Mouse (Mus musculus): ENCODE results near the gene Ss18l2. TPM values are rescaled to one million over a fixed set of nuclear protein-coding genes. Genes with fewer than 3 reads are reported as not detected.

The Ss18l2 gene
- polyA plus RNA-seq, 1 experiment = 28.4 TPM

DNA sequence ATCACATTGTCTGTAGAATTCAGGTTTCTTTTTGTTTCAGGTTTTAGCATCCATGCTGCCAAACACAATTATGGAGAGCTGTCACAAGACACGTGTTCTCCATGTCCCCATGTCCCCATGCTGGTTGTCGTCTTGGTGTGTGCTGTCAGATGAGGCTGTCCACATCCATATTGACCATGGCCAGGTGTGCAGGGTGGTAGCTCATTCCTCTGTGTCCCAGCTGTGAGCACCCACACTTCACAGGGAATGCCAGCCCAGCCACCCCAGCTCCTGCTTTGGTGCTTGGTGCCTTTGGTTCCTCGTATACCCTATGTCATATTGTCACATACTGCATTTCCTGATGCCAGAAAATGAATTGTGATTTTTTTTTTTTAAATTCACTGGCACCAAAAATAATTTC is 44.5 kb downstream of the Ss18l2 start:
- Histone ChIP-seq H3K36me3 (ENCODE audit: control insufficient read depth, insufficient read depth, low read length) (peaks cover 67% of the 10 kb centered on the region), H3K27ac (ENCODE audit: control insufficient read depth, insufficient read depth, low read length) (no peak overlapping the region), H3K4me1 (replicated peaks; ENCODE audit: control insufficient read depth, insufficient read depth, low read length) (peaks cover 13% of the 10 kb centered on the region), H3K27me3 (ENCODE audit: control insufficient read depth, insufficient read depth, low read length) (peaks cover 8% of the 10 kb centered on the region), H3K4me3 (ENCODE audit: control insufficient read depth, insufficient read depth, low read length) (no peak overlapping the region)
- TF ChIP-seq CTCF (IDR thresholded peaks at IDR 0.05; ENCODE audit: borderline replicate concordance, control insufficient read depth, extremely low read depth, insufficient read depth, low read length, poor library complexity) = no peak
- no peak for TF ChIP-seq POLR2A (IDR thresholded peaks at IDR 0.05; ENCODE audit: control insufficient read depth, extremely low read depth, insufficient read depth, low read length, poor library complexity)
- 97% methylated on average over 3 of the region's 3 CpGs for WGBS
- no peak for DNase-seq

DNA sequence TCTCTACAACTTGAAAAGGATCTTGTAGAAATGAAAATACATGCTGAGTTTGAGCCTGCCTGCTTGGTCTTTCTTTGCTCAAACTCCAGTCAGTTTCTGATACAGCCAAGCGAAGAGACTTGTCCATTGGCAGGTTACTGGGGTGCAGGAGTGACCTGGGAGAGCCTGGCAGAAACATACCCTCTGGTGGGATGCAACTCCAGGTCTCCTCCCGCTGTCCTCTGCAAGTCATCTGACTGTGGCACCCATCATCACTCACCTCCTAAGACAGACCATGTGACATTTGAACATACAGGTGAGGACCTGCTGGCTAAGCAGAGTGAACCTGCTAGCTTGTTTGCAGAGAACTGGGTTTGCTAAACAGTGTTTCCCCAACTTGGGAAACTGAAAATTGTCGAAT is 46.7 kb downstream of the Ss18l2 start:
- peaks cover 20% of the 10 kb centered on the region for H3K4me1 ChIP-seq (replicated peaks; ENCODE audit: control insufficient read depth, insufficient read depth, low read length)
- no peak for TF ChIP-seq CTCF (IDR thresholded peaks at IDR 0.05; ENCODE audit: borderline replicate concordance, control insufficient read depth, extremely low read depth, insufficient read depth, low read length, poor library complexity)
- TF ChIP-seq POLR2A (IDR thresholded peaks at IDR 0.05; ENCODE audit: control insufficient read depth, extremely low read depth, insufficient read depth, low read length, poor library complexity) = no peak

GRCm38 (mm10) chr9:121757432-121757831 is 47.3 kb downstream of the Ss18l2 start:
- TF ChIP-seq CTCF (IDR thresholded peaks at IDR 0.05; ENCODE audit: borderline replicate concordance, control insufficient read depth, extremely low read depth, insufficient read depth, low read length, poor library complexity) = no peak
- no peak for TF ChIP-seq POLR2A (IDR thresholded peaks at IDR 0.05; ENCODE audit: control insufficient read depth, extremely low read depth, insufficient read depth, low read length, poor library complexity)
- 5% methylated on average over 3 of the region's 3 CpGs for WGBS
- H3K4me3 ChIP-seq (ENCODE audit: control insufficient read depth, insufficient read depth, low read length) = no peak overlapping the region
- H3K27ac ChIP-seq (ENCODE audit: control insufficient read depth, insufficient read depth, low read length) = no peak overlapping the region
- peaks cover 19% of the 10 kb centered on the region for H3K27me3 ChIP-seq (ENCODE audit: control insufficient read depth, insufficient read depth, low read length)
- DNase-seq = no peak
- peaks cover 40% of the 10 kb centered on the region for H3K36me3 ChIP-seq (ENCODE audit: control insufficient read depth, insufficient read depth, low read length)
- peaks cover 20% of the 10 kb centered on the region for H3K4me1 ChIP-seq (replicated peaks; ENCODE audit: control insufficient read depth, insufficient read depth, low read length)

More for the DNA sequence above, 46.7 kb downstream of the Ss18l2 start:
- no peak overlapping the region for H3K27ac ChIP-seq (ENCODE audit: control insufficient read depth, insufficient read depth, low read length)
- H3K27me3 ChIP-seq (ENCODE audit: control insufficient read depth, insufficient read depth, low read length) = peaks cover 19% of the 10 kb centered on the region
- 78% methylated on average over 3 of the region's 3 CpGs for WGBS
- H3K4me3 ChIP-seq (ENCODE audit: control insufficient read depth, insufficient read depth, low read length) = no peak overlapping the region
- peaks cover 46% of the 10 kb centered on the region for H3K36me3 ChIP-seq (ENCODE audit: control insufficient read depth, insufficient read depth, low read length)
- no peak for DNase-seq

DNA sequence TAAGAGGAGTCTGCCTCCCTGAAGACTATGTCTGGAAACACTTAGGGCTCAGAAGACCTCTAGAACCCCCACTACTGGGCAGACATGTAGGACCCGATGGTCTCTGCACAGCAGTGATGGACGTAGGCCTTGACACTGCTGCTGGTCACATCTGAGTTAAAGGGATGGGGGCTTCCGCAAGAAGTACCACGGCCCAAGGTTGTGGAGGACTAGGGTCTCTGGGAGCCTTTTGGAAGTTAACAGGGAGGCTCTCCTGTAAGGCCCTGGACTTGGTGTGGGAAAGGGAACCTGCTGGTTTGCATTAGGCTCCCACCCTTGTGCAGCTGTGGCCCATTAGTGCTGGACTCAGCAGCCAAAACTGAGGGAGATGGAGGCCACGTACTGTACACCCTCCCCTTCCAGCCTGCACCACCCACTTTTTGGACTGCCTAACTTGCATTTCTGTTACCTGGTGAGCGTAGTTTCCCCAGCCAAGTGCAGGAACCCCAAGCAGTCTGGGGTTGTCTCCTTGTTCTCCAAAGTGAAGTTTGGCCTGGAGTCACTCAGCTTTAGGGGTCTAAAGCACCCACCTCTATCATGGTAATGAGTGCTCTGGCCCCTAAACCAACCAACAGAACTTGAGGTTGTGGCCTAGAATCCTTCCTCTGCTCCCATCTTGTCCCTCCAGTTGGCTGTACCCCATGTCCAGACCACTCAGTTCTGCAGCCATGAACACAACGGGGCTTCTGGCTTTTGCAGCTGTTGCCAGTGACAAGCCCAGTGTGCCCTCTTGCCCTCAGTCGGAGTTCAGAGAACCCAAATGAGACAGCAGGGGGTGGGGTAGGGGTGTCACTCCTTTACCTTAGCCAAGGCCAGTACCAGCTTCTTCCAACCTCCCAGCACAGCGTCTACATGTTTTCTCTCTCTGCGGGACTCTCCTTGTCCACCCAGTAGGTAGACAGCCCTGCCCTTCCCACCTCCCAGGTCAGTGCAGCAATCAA is 48.0 kb downstream of the Ss18l2 start:
- Histone ChIP-seq H3K4me1 (replicated peaks; ENCODE audit: control insufficient read depth, insufficient read depth, low read length) (peaks cover 20% of the 10 kb centered on the region), H3K27me3 (ENCODE audit: control insufficient read depth, insufficient read depth, low read length) (peaks cover 19% of the 10 kb centered on the region), H3K27ac (ENCODE audit: control insufficient read depth, insufficient read depth, low read length) (no peak overlapping the region), H3K4me3 (ENCODE audit: control insufficient read depth, insufficient read depth, low read length) (no peak overlapping the region), H3K36me3 (ENCODE audit: control insufficient read depth, insufficient read depth, low read length) (peaks cover 34% of the 10 kb centered on the region)
- whole genome bisulfite sequencing = 68% methylated on average over 10 of the region's 10 CpGs
- no peak for DNase-seq
- TF ChIP-seq CTCF (IDR thresholded peaks at IDR 0.05; ENCODE audit: borderline replicate concordance, control insufficient read depth, extremely low read depth, insufficient read depth, low read length, poor library complexity) (no peak), POLR2A (IDR thresholded peaks at IDR 0.05; ENCODE audit: control insufficient read depth, extremely low read depth, insufficient read depth, low read length, poor library complexity) (0 out of 2 replicates have a peak, but pooled peaks have one; percentile 4)

DNA sequence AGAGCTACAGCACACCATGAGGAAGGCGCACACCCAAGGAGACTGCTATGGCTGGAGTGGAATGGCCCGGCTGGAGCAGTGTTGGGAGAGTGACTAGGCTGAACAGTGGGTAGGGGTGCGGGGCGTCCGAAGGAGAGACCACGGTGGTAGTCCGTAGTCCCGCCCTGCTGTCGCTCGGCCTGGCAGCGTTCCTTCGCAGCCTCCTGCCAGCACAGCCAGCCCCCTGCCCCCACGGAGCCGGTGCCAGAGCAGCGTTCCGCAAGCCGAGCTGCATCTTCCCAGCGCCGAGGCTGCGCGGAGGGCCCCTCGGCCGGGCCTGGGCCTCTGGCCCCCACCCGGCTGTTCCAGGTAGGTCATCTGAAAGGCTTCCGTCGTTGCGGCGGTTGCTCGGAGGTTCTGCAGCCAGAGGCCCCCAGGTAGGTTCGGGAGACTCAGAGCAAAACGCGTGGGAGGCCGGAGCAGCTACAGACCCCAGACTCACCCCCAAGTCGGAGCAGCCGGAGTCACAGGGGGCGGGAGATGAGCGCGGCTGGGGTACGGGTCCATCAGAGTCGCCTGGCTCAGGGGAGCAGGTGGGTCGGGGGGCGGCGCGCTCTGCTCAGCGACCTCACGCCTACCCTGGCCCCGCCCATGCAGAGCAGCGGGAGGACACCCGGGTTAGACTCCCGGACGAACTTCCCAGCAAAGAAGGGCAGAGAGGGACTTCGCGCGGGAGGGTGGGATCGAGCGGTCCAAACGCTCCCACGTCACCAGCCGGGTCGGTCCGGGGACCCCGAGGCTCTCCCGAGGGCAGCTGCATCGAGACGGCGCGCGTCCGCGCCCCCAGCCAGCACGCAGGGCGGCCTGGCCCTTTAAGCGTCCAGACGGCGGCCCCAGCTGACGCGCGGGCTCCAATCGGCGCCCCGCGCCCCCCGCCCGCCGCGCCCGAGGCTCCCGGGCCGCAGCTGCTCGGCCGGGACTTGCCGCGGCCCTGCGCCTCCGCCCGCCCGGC is 49.3 kb downstream of the Ss18l2 start, which contains the start of gene Zfp651:
Gene Zfp651 (plus strand): TSS at position 240 of the 991 bp plus-strand sequence.
- Histone ChIP-seq H3K27me3 (ENCODE audit: control insufficient read depth, insufficient read depth, low read length) (peaks cover 19% of the 10 kb centered on the region), H3K36me3 (ENCODE audit: control insufficient read depth, insufficient read depth, low read length) (peaks cover 21% of the 10 kb centered on the region), H3K27ac (ENCODE audit: control insufficient read depth, insufficient read depth, low read length) (no peak within 1 kb of the TSS), H3K4me1 (replicated peaks; ENCODE audit: control insufficient read depth, insufficient read depth, low read length) (peaks cover 25% of the 10 kb centered on the region), H3K4me3 (ENCODE audit: control insufficient read depth, insufficient read depth, low read length) (peak within 1 kb of the TSS; percentile 36)
- no peak for DNase-seq
- 4% methylated on average over 96 of the region's 97 CpGs for WGBS
- TF ChIP-seq POLR2A (IDR thresholded peaks at IDR 0.05; ENCODE audit: control insufficient read depth, extremely low read depth, insufficient read depth, low read length, poor library complexity) = no peak
- no peak for TF ChIP-seq CTCF (IDR thresholded peaks at IDR 0.05; ENCODE audit: borderline replicate concordance, control insufficient read depth, extremely low read depth, insufficient read depth, low read length, poor library complexity)
